Mouse (Mus musculus): Measurements from ENCODE around the gene Slc6a6. TPM values are rescaled to one million over a fixed set of nuclear protein-coding genes. Genes with fewer than 3 reads are reported as not detected.

Slc6a6 gene
- total and polyA plus RNA-seq, 2 experiments = 34.8 to 96.5 TPM

GRCm38 (mm10) chr6:91674757-91675350 is 9.0 kb upstream of the Slc6a6 start:
- H3K9ac ChIP-seq (ENCODE audit: low read depth, low read length) = no peak overlapping the region
- H3K4me1 ChIP-seq (ENCODE audit: control insufficient read depth, insufficient read depth, low read length) = peaks cover 13% of the 10 kb centered on the region
- no peaks in the 10 kb centered on the region for H3K27me3 ChIP-seq (ENCODE audit: control insufficient read depth, insufficient read depth, low read length)
- no peak overlapping the region for H3K27ac ChIP-seq (replicated peaks; ENCODE audit: insufficient read depth, low read depth, low read length)
- no peak for DNase-seq (ENCODE audit: extremely low read depth, low read depth, low spot score)
- H3K4me3 ChIP-seq (ENCODE audit: insufficient read depth, low read depth, low read length) = no peak overlapping the region
- no peak for TF ChIP-seq CTCF (IDR thresholded peaks at IDR 0.05; ENCODE audit: low read depth, low read length)
- no peak for TF ChIP-seq POLR2A (IDR thresholded peaks at IDR 0.05; ENCODE audit: extremely low read depth, insufficient read depth, low read length)
- no peaks in the 10 kb centered on the region for H3K79me2 ChIP-seq (ENCODE audit: control insufficient read depth, insufficient read depth, low read length)
- no peaks in the 10 kb centered on the region for H3K36me3 ChIP-seq (ENCODE audit: control insufficient read depth, insufficient read depth, low read length)
- WGBS = 76% methylated on average over 5 of the region's 5 CpGs

- Histone ChIP-seq H3K9ac (ENCODE audit: low read depth, low read length) (peak overlapping the region; percentile 66), H3K36me3 (ENCODE audit: control insufficient read depth, insufficient read depth, low read length) (no peaks in the 10 kb centered on the region), H3K27ac (replicated peaks; ENCODE audit: insufficient read depth, low read depth, low read length) (peak overlapping the region; percentile 69), H3K4me3 (ENCODE audit: insufficient read depth, low read depth, low read length) (peak overlapping the region; percentile 2; the same call in 1 of the 2 replicates), H3K27me3 (ENCODE audit: control insufficient read depth, insufficient read depth, low read length) (no peaks in the 10 kb centered on the region), H3K79me2 (ENCODE audit: control insufficient read depth, insufficient read depth, low read length) (no peaks in the 10 kb centered on the region), H3K4me1 (ENCODE audit: control insufficient read depth, insufficient read depth, low read length) (peaks cover 16% of the 10 kb centered on the region)
- DNase-seq (ENCODE audit: extremely low read depth, low read depth, low spot score) = peak; percentile 90
- 18% methylated on average over 12 of the region's 12 CpGs for WGBS
- TF ChIP-seq CTCF (IDR thresholded peaks at IDR 0.05; ENCODE audit: low read depth, low read length) (peak; percentile 59), POLR2A (IDR thresholded peaks at IDR 0.05; ENCODE audit: extremely low read depth, insufficient read depth, low read length) (no peak)
Observed at GRCm38 (mm10) chr6:91678506-91679094, 5.3 kb upstream of the Slc6a6 start.

- H3K27ac ChIP-seq (replicated peaks; ENCODE audit: insufficient read depth, low read depth, low read length) = peak overlapping the region; percentile 69
- no peaks in the 10 kb centered on the region for H3K27me3 ChIP-seq (ENCODE audit: control insufficient read depth, insufficient read depth, low read length)
- no peak for DNase-seq (ENCODE audit: extremely low read depth, low read depth, low spot score)
- 50% methylated on average over 10 of the region's 10 CpGs for WGBS
- no peaks in the 10 kb centered on the region for H3K36me3 ChIP-seq (ENCODE audit: control insufficient read depth, insufficient read depth, low read length)
- peak overlapping the region; percentile 2; the same call in 1 of the 2 replicates for H3K4me3 ChIP-seq (ENCODE audit: insufficient read depth, low read depth, low read length)
- peaks cover 16% of the 10 kb centered on the region for H3K4me1 ChIP-seq (ENCODE audit: control insufficient read depth, insufficient read depth, low read length)
- H3K9ac ChIP-seq (ENCODE audit: low read depth, low read length) = peak overlapping the region; percentile 66
- no peak for TF ChIP-seq CTCF (IDR thresholded peaks at IDR 0.05; ENCODE audit: low read depth, low read length)
- TF ChIP-seq POLR2A (IDR thresholded peaks at IDR 0.05; ENCODE audit: extremely low read depth, insufficient read depth, low read length) = 0 out of 2 replicates have a peak, but pooled peaks have one; percentile 1
- 0 out of 2 replicates have a peak, but pooled peaks cover under 1% of the 10 kb centered on the region for H3K79me2 ChIP-seq (ENCODE audit: control insufficient read depth, insufficient read depth, low read length)
Observed at GRCm38 (mm10) chr6:91679095-91679577, 4.7 kb upstream of the Slc6a6 start.

GRCm38 (mm10) chr6:91679716-91680115 is 4.1 kb upstream of the Slc6a6 start:
- TF ChIP-seq POLR2A (IDR thresholded peaks at IDR 0.05; ENCODE audit: extremely low read depth, insufficient read depth, low read length) = no peak
- no peak for TF ChIP-seq CTCF (IDR thresholded peaks at IDR 0.05; ENCODE audit: low read depth, low read length)
- DNase-seq (ENCODE audit: extremely low read depth, low read depth, low spot score) = peak; percentile 98
- no peaks in the 10 kb centered on the region for H3K36me3 ChIP-seq (ENCODE audit: control insufficient read depth, insufficient read depth, low read length)
- WGBS = 26% methylated on average over 6 of the region's 6 CpGs
- no peak overlapping the region for H3K4me3 ChIP-seq (ENCODE audit: insufficient read depth, low read depth, low read length)
- peaks cover 6% of the 10 kb centered on the region; the same call in 1 of the 2 replicates for H3K79me2 ChIP-seq (ENCODE audit: control insufficient read depth, insufficient read depth, low read length)
- no peaks in the 10 kb centered on the region for H3K27me3 ChIP-seq (ENCODE audit: control insufficient read depth, insufficient read depth, low read length)
- peaks cover 18% of the 10 kb centered on the region for H3K4me1 ChIP-seq (ENCODE audit: control insufficient read depth, insufficient read depth, low read length)
- peak overlapping the region; percentile 69 for H3K27ac ChIP-seq (replicated peaks; ENCODE audit: insufficient read depth, low read depth, low read length)
- H3K9ac ChIP-seq (ENCODE audit: low read depth, low read length) = no peak overlapping the region

GRCm38 (mm10) chr6:91681841-91682240 is 2.0 kb upstream of the Slc6a6 start:
- Histone ChIP-seq H3K4me3 (ENCODE audit: insufficient read depth, low read depth, low read length) (no peak overlapping the region), H3K79me2 (ENCODE audit: control insufficient read depth, insufficient read depth, low read length) (peaks cover 23% of the 10 kb centered on the region), H3K36me3 (ENCODE audit: control insufficient read depth, insufficient read depth, low read length) (no peaks in the 10 kb centered on the region), H3K4me1 (ENCODE audit: control insufficient read depth, insufficient read depth, low read length) (peaks cover 32% of the 10 kb centered on the region), H3K9ac (ENCODE audit: low read depth, low read length) (no peak overlapping the region), H3K27ac (replicated peaks; ENCODE audit: insufficient read depth, low read depth, low read length) (no peak overlapping the region), H3K27me3 (ENCODE audit: control insufficient read depth, insufficient read depth, low read length) (no peaks in the 10 kb centered on the region)
- TF ChIP-seq POLR2A (IDR thresholded peaks at IDR 0.05; ENCODE audit: extremely low read depth, insufficient read depth, low read length) (no peak), CTCF (IDR thresholded peaks at IDR 0.05; ENCODE audit: low read depth, low read length) (no peak)
- DNase-seq (ENCODE audit: extremely low read depth, low read depth, low spot score) = no peak
- 63% methylated on average over 4 of the region's 4 CpGs for WGBS

- WGBS = 56% methylated on average over 3 of the region's 3 CpGs
- H3K9ac ChIP-seq (ENCODE audit: low read depth, low read length) = no peak overlapping the region
Observed at GRCm38 (mm10) chr6:91683121-91683520, 732 bp upstream of the Slc6a6 start.

More at GRCm38 (mm10) chr6:91683121-91683520, 732 bp upstream of the Slc6a6 start:
- Histone ChIP-seq H3K36me3 (ENCODE audit: control insufficient read depth, insufficient read depth, low read length) (no peaks in the 10 kb centered on the region), H3K4me1 (ENCODE audit: control insufficient read depth, insufficient read depth, low read length) (peaks cover 34% of the 10 kb centered on the region), H3K4me3 (ENCODE audit: insufficient read depth, low read depth, low read length) (no peak overlapping the region), H3K27me3 (ENCODE audit: control insufficient read depth, insufficient read depth, low read length) (no peaks in the 10 kb centered on the region), H3K27ac (replicated peaks; ENCODE audit: insufficient read depth, low read depth, low read length) (0 out of 2 replicates have a peak overlapping the region, but pooled peaks have one; percentile 16), H3K79me2 (ENCODE audit: control insufficient read depth, insufficient read depth, low read length) (peaks cover 30% of the 10 kb centered on the region)
- TF ChIP-seq CTCF (IDR thresholded peaks at IDR 0.05; ENCODE audit: low read depth, low read length) = peak; percentile 43
- no peak for TF ChIP-seq POLR2A (IDR thresholded peaks at IDR 0.05; ENCODE audit: extremely low read depth, insufficient read depth, low read length)
- no peak for DNase-seq (ENCODE audit: extremely low read depth, low read depth, low spot score)
